Mouse (Mus musculus) layer of hippocampus, adult 6 months (tissue): ENCODE results near the gene Osbpl6. TPM values are rescaled to one million over a fixed set of nuclear protein-coding genes. Genes with fewer than 3 reads are reported as not detected.

Experiments
- long read RNA-seq, 2 experiments: library from polyadenylated mRNA; unstranded; transcript quantifications; one replicate each; pipeline ENCODE4 v2.0.0; 2019 to 2020
- microRNA-seq: library from miRNA; unstranded; fragments of <30 nt; microRNA quantifications from one replicate; pipeline ENCODE4 v1.2.0, GENCODE M21; 2020
- polyA plus RNA-seq: library from polyadenylated mRNA; unstranded; fragments of <200 nt; fragmentation: Nextera tagmentation; gene quantifications from 2 replicates; pipeline ENCODE4 v1.2.3, GENCODE M21; 2021

Gene Osbpl6
- polyA plus RNA-seq, result 21.0 and 27.6 TPM in 2 replicates
- long read RNA-seq, experiment 1, full-length matches to known transcripts, result 14 of 36 reads
- long read RNA-seq, experiment 1, partial matches to known transcripts, result 9 of 36 reads
- long read RNA-seq, experiment 1, other reads (novel, unspliced or antisense), result 13 of 36 reads
- long read RNA-seq, experiment 2, full-length matches to known transcripts, result 55 of 127 reads
- long read RNA-seq, experiment 2, partial matches to known transcripts, result 20 of 127 reads
- long read RNA-seq, experiment 2, other reads (novel, unspliced or antisense), result 52 of 127 reads

DNA sequence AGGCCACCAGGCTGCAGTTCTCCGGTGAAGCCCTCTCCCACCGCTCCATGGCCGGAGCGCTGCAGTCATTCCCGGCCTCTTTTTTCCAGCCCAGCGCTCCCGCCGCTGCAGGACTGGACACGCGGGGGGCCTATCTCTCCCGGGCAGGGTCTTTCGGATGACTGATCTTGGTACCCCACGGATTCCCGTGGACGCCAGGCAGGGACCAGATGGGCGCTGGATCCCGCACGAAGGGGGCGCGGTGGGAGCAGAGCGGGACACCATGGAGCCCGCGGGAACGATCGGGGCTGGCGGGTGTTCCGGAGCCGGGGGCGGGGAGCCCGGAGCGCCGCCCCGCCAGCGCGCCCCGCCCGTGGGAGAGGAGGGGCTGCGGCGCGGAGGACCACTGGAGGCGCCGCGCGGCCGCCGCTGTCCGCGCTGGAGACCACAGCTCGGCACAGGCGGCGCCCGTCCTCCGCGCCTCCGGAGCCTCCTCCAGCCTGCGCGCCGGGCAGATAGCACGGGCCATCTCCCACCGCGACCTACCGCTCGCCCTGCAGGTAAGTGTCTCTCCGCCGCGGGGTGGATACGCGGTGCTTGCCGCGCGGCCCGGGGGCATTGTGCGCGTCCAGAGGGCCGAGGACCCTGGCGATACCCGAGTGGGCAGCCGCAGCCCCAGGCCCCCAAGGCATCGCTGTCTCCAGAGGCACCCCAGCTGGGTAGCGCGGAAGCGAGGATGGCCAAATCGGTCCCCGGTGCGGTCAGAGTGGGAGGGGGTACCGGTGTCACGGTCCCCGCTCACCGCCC, at the start of gene Osbpl6:
Osbpl6 (plus strand) TSS at position 358 of the 786 bp plus-strand sequence.

DNA sequence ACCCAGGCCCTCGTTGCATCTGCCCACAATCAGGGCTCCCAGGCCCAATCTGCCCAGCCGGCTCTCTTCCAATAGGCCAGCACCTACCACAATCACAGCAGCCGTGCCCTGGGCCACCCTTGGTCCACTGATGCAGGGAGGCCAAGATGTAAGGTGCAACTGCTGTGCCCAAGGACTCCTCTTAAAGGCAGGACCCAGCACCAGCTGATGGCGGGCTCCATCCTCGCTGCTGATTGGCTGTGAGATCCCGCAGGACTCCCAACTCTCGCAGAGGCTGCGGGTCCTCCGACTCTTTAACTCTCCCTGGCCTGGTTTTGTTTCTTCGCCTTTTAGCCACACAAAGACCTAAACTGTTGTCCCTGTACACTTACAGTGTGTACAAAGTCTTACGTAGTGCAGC, 46.1 kb upstream of the Osbpl6 start, which contains the start of gene Cyct:
Cyct (minus strand) TSS at position 225 of the 400 bp plus-strand sequence.

DNA sequence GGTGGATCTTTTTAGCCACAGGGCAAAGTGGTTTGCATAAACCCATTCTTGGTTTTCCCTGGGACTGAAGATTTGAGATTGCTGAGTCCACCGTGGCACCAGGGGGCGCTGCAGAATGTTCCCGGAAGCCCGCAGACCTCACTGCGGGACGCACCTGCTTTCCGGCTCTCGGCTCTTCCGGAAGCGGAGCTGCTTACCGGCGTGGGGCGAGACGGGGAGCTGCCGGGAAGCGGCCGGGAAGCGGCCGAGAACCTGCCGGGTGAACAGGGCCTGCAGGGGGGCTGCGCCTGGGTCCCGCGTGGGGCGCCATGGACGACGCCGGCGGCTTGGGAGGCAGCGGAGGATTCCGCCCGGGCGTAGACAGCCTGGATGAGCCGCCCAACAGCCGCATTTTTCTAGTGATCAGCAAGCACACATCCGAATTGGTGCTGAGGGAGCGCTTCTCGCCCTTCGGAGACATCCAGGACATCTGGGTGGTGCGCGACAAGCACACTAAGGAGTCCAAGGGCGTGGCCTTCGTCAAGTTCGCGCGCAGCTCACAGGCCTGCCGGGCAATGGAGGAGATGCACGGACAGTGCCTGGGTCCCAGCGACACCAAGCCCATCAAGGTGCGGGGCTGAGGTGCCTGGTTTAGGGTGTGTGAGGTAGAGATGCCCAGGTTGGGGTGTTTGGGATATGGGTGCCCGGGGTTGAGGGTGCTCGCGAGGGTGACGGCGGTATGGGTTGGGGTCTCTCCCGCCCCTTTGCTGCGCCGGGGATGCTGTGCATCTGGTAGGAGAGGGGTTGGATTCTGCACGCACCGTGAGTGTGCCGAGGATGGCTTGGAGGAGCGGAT, 36.3 kb upstream of the Osbpl6 start, which contains the start of gene Rbm45:
Rbm45 (plus strand) TSS at position 164 of the 835 bp plus-strand sequence.

DNA sequence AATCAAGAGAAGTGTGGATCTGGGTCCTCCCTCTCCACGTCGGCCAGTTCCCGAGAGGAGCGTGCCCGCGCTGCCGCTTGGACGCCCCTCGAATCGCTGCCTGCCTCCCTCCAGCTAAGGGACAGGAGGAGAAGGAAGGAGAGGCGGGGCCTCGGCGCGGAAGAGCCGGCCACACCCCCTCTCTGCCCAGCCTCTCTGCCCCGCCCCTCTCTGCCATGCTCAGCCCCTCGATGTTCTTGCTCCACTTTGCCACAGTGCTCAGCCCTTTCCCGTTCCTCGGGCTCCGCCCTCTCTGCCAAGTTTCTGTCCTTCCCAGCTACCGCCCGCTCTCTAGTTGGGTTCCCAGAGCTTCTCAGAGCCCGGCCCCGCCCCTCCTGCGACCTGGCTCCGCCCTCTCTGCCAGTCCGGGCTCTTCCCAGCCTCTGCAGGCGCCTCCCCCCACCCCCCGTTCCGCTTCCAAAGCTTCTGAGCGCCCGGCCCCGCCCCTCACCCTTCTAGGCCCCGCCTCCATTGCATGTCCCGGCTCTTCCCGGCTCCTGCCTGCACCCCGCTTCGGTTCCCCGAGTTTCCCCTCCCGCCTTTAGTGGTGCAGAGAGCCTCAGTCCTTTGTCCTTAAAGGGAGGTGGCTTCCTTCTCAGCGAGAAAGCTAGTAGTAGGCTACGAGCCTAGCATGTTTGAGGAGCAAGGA, 241.7 kb downstream of the Osbpl6 start, which contains the start of the genes Prkra and Pjvk:
Prkra (minus strand) TSS at position 133 of the 688 bp plus-strand sequence.
Pjvk (plus strand) TSS at position 594 of the 688 bp plus-strand sequence.

Small RNA genes lying within 50 kb of the gene (microRNA-seq; reads per million reads assigned to microRNA genes)
- gene Gm23164, result not detected

Other genes with a start within 250 kb of the Osbpl6 start
- 1.4 and 1.6 TPM in 2 replicates for gene Pde11a, start 67.7 kb upstream of the Osbpl6 start, polyA plus RNA-seq
- gene Cyct, start 46.1 kb upstream of the Osbpl6 start, polyA plus RNA-seq, result not detected in 2 replicates
- 9.3 and 14.9 TPM in 2 replicates for gene Rbm45, start 36.5 kb upstream of the Osbpl6 start, polyA plus RNA-seq
- gene Prkra, start 241.5 kb downstream of the Osbpl6 start, polyA plus RNA-seq, result 21.3 and 21.5 TPM in 2 replicates
- 0.11 TPM in 1 of 2 replicates, not detected in the other for gene Pjvk, start 242.0 kb downstream of the Osbpl6 start, polyA plus RNA-seq